Comparison of ENCODE assay signal across 20 mouse cellular contexts in genomic region chr17:30051523-30052346, GRCm38 (mm10). TPM values are rescaled to one million over a fixed set of nuclear protein-coding genes. Genes with fewer than 3 reads are reported as not detected.
DNase-seq lines count a peak whose midpoint lies in the region; ATAC-seq lines count a peak whose summit lies in the region.
"Had no signal": no experiment of that assay in that cellular context is flagged by ENCODE, and none has a peak within 500 bp of the region (broad histone marks: within the 10 kb centered on the region; RNA-seq: fewer than 3 reads in every experiment).

No protein-coding gene starts in this region.

- H3K9me3 ChIP-seq in forebrain, embryonic 14.5 days (replicated peaks; ENCODE audit: control insufficient read depth, low read length), result no peaks in the 10 kb centered on the region
- H3K9me3 ChIP-seq in forebrain, embryonic 11.5 days (ENCODE audit: control insufficient read depth, low read length), result no peaks in the 10 kb centered on the region
- no peaks in the 10 kb centered on the region for H3K9me3 ChIP-seq in megakaryocyte, embryonic 14.5 days
- H3K9me3 ChIP-seq in heart, embryonic 14.5 days (ENCODE audit: control insufficient read depth, low read length), result no peaks in the 10 kb centered on the region
- H3K9me3 ChIP-seq: hindbrain, embryonic 13.5 days; limb, embryonic 10.5 days; liver, embryonic 15.5 days had no signal

- 60% methylated on average over 5 of the region's 5 CpGs for WGBS in forebrain, embryonic 14.5 days
- WGBS in forebrain, embryonic 11.5 days, result 87% methylated on average over 5 of the region's 5 CpGs
- 48% methylated on average over 5 of the region's 5 CpGs for WGBS in heart, embryonic 14.5 days

- peak; percentile 42; the same call in 1 of the 2 replicates for ATAC-seq in forebrain, embryonic 14.5 days
- ATAC-seq in forebrain, embryonic 11.5 days (replicated peaks; ENCODE audit: low FRiP score), result no peak
- no peak for ATAC-seq in megakaryocyte, adult 5-6 weeks (ENCODE audit: poor library complexity, severe bottlenecking)
- ATAC-seq in heart, embryonic 14.5 days (ENCODE audit: insufficient number of reproducible peaks, insufficient read depth, low FRiP score, low read depth), result no peak
- ATAC-seq in CD4-positive, CD25-positive, alpha-beta regulatory T cell, adult 4 months, result no peak

- no peak overlapping the region for H3K4me3 ChIP-seq in forebrain, embryonic 14.5 days (ENCODE audit: low read depth, low read length)
- no peak overlapping the region for H3K4me3 ChIP-seq in forebrain, embryonic 11.5 days (ENCODE audit: low read depth, low read length)
- H3K4me3 ChIP-seq in megakaryocyte, embryonic 14.5 days (replicated peaks), result peak overlapping the region; percentile 42
- H3K4me3 ChIP-seq in heart, embryonic 14.5 days (ENCODE audit: control insufficient read depth in 1 of 2, insufficient read depth in 1 of 2, low read depth in 1 of 2, low read length in 2 of 2), result no peak overlapping the region
- H3K4me3 ChIP-seq: hindbrain, embryonic 13.5 days; limb, embryonic 10.5 days; liver, embryonic 15.5 days had no signal

- H3K4me1 ChIP-seq in forebrain, embryonic 14.5 days (ENCODE audit: control insufficient read depth, insufficient read depth, low read length), result peaks cover 5% of the 10 kb centered on the region; the same call in 1 of the 2 replicates
- H3K4me1 ChIP-seq in forebrain, embryonic 11.5 days (replicated peaks; ENCODE audit: control insufficient read depth, insufficient read depth, low read length), result no peaks in the 10 kb centered on the region
- H3K4me1 ChIP-seq in megakaryocyte, embryonic 14.5 days, result peaks cover 96% of the 10 kb centered on the region
- H3K4me1 ChIP-seq in heart, embryonic 14.5 days (ENCODE audit: control insufficient read depth in 2 of 2, insufficient read depth in 2 of 2, low read length in 2 of 2), result peaks cover 4 to 27% of the 10 kb centered on the region in 2 experiments
- H3K4me1 ChIP-seq: limb, embryonic 10.5 days had no signal

- no peak overlapping the region for H3K27ac ChIP-seq in forebrain, embryonic 14.5 days (ENCODE audit: low read depth, low read length)
- H3K27ac ChIP-seq in forebrain, embryonic 11.5 days (ENCODE audit: low read depth, low read length), result no peak overlapping the region
- peak overlapping the region; percentile 73 to 75 for H3K27ac ChIP-seq in heart, embryonic 14.5 days (replicated peaks in 1 of 2; ENCODE audit: control insufficient read depth in 1 of 2, insufficient read depth in 1 of 2, low read depth in 2 of 2, low read length in 2 of 2)
- H3K27ac ChIP-seq: hindbrain, embryonic 13.5 days; limb, embryonic 10.5 days; liver, embryonic 15.5 days had no signal

- no peaks in the 10 kb centered on the region for H3K36me3 ChIP-seq in forebrain, embryonic 14.5 days (ENCODE audit: control insufficient read depth, insufficient read depth, low read length)
- no peaks in the 10 kb centered on the region for H3K36me3 ChIP-seq in forebrain, embryonic 11.5 days (ENCODE audit: control insufficient read depth, insufficient read depth, low read length)
- peaks cover 23% of the 10 kb centered on the region for H3K36me3 ChIP-seq in megakaryocyte, embryonic 14.5 days (replicated peaks; ENCODE audit: low read length)
- H3K36me3 ChIP-seq in heart, embryonic 14.5 days (ENCODE audit: control insufficient read depth, insufficient read depth, low read length), result peaks cover 7% of the 10 kb centered on the region; the same call in 1 of the 2 replicates
- H3K36me3 ChIP-seq: hindbrain, embryonic 13.5 days had no signal

- DNase-seq in forebrain, embryonic 14.5 days (ENCODE audit: low spot score), result peak; percentile 71
- no peak for DNase-seq in forebrain, embryonic 11.5 days (ENCODE audit: low spot score)
- DNase-seq in cerebellum, adult 9-10 months, result no peak
- DNase-seq in natural killer cell, adult 2 months (ENCODE audit: low spot score in 2 of 2), result no peak
- DNase-seq: adrenal gland, postnatal 10 days; cerebellum, postnatal 10 days; gastrocnemius, postnatal 36 days; kidney, adult 11 months; kidney, postnatal 25 days; lung, postnatal 10 days; right cerebral cortex, adult 18-20 months; thymus, adult 2 months had no signal

- H3K9ac ChIP-seq in forebrain, embryonic 14.5 days (ENCODE audit: low read length), result no peak overlapping the region
- no peak overlapping the region for H3K9ac ChIP-seq in forebrain, embryonic 11.5 days (ENCODE audit: low read length)
- H3K9ac ChIP-seq in heart, embryonic 14.5 days (ENCODE audit: low read length), result no peak overlapping the region
- H3K9ac ChIP-seq: hindbrain, embryonic 13.5 days; liver, embryonic 15.5 days had no signal

- no peak overlapping the region for H3K4me2 ChIP-seq in forebrain, embryonic 14.5 days (ENCODE audit: low read length)
- no peak overlapping the region for H3K4me2 ChIP-seq in forebrain, embryonic 11.5 days (ENCODE audit: low read depth, low read length, severe bottlenecking)
- peak overlapping the region; percentile 9; the same call in 1 of the 2 replicates for H3K4me2 ChIP-seq in heart, embryonic 14.5 days (ENCODE audit: low read length)
- H3K4me2 ChIP-seq: hindbrain, embryonic 13.5 days; liver, embryonic 15.5 days; midbrain, embryonic 11.5 days had no signal

- no peaks in the 10 kb centered on the region for H3K27me3 ChIP-seq in forebrain, embryonic 14.5 days (replicated peaks; ENCODE audit: control insufficient read depth, insufficient read depth, low read length)
- no peaks in the 10 kb centered on the region for H3K27me3 ChIP-seq in forebrain, embryonic 11.5 days (ENCODE audit: control insufficient read depth, insufficient read depth, low read length)
- H3K27me3 ChIP-seq in megakaryocyte, embryonic 14.5 days (replicated peaks), result no peaks in the 10 kb centered on the region
- no peaks in the 10 kb centered on the region for H3K27me3 ChIP-seq in heart, embryonic 14.5 days (ENCODE audit: control insufficient read depth, insufficient read depth, low read length)
- H3K27me3 ChIP-seq: hindbrain, embryonic 13.5 days; liver, embryonic 15.5 days had no signal

RNA-seq across cellular contexts. Expression of gene Zfand3, which starts 47.2 kb away (rescaled TPM):
- 57.2 and 59.5 TPM in 2 replicates for polyA plus RNA-seq in forebrain, embryonic 14.5 days (2014; fragmentation: Nextera tagmentation; extraction: Ambion mirVana)
- 55.8 and 68.6 TPM in 2 replicates for polyA plus RNA-seq in forebrain, embryonic 11.5 days (2014; fragmentation: Nextera tagmentation; extraction: Ambion mirVana)
- 98.5 and 157 TPM in 2 replicates for polyA plus RNA-seq in megakaryocyte, embryonic 14.5 days (2012; ENCODE audit: insufficient read depth, low replicate concordance)
- 34.5 and 36.9 TPM in 2 replicates for total RNA-seq in megakaryocyte, adult 5-6 weeks (2015)
- total RNA-seq in megakaryocyte, adult 5-6 weeks (2017), result 28.4 and 29.2 TPM in 2 replicates
- polyA plus RNA-seq in heart, embryonic 14.5 days (2014; fragmentation: Nextera tagmentation; extraction: Ambion mirVana), result 39.8 and 48.1 TPM in 2 replicates
- 10 to 100 TPM; 14.6 to 24.5 TPM for polyA plus RNA-seq in CD4-positive, CD25-positive, alpha-beta regulatory T cell, adult 4 months (2017; shearing (Covaris generic))

Comparison
In these comparisons a context has a peak if more than half of its experiments do, and no peak if none do; other contexts are left out.
1. H3K27ac ChIP-seq: peak in heart, embryonic 14.5 days (2 of 2); none in forebrain, embryonic 14.5 days (single experiment) and forebrain, embryonic 11.5 days (single experiment).